Mouse (Mus musculus) midbrain, embryonic 15.5 days (tissue): ENCODE measurements around the gene Slc39a1. TPM values are rescaled to one million over a fixed set of nuclear protein-coding genes. Genes with fewer than 3 reads are reported as not detected.
"Not testable (repeated sequence)": the region's sequence is repeated elsewhere in the genome, so short reads cannot be mapped to it uniquely, and the experiment has no call there.

ENCODE experiments used
- ATAC-seq: fragments of 200-750 bp; cut with Nextera tagmentation; replicated peaks from 2 replicates; pipeline ENCODE4 v1.8.0; 2017; ENCODE audit warnings: moderate TSS enrichment
- H3K27ac ChIP-seq: fragments of 300-500 bp; sonication (generic); 2 replicates; pipeline ENCODE4 v1.5.1; 2015; ENCODE audit warnings: mild to moderate bottlenecking, inconsistent platforms
- H3K27me3 ChIP-seq: fragments of 300-500 bp; sonication (generic); replicated peaks from 2 replicates; pipeline ENCODE4 v1.6.1; 2015; ENCODE audit warnings: inconsistent platforms
- H3K36me3 ChIP-seq: fragments of 300-500 bp; sonication (generic); replicated peaks from 2 replicates; pipeline ENCODE4 v1.6.1; 2015; ENCODE audit warnings: inconsistent platforms
- H3K4me1 ChIP-seq: fragments of 300-500 bp; sonication (generic); 2 replicates; pipeline ENCODE4 v1.6.1; 2015; ENCODE audit warnings: inconsistent platforms
- H3K4me2 ChIP-seq: fragments of 300-500 bp; sonication (generic); 2 replicates; pipeline ENCODE4 v1.6.1; 2015; ENCODE audit warnings: inconsistent platforms, mild to moderate bottlenecking, moderate library complexity
- H3K4me3 ChIP-seq: fragments of 300-500 bp; sonication (generic); 2 replicates; pipeline ENCODE4 v1.5.1; 2015; ENCODE audit warnings: mild to moderate bottlenecking, inconsistent platforms
- H3K9ac ChIP-seq: fragments of 300-500 bp; sonication (generic); 2 replicates; pipeline ENCODE4 v1.6.1; 2015; ENCODE audit warnings: mild to moderate bottlenecking, inconsistent platforms
- H3K9me3 ChIP-seq: fragments of 300-500 bp; sonication (generic); 2 replicates; pipeline ENCODE4 v1.6.1; 2016; ENCODE audit warnings: inconsistent platforms
- WGBS: fragments of 180-500 bp; shearing (Covaris S2); methylation state at CpG from one replicate; pipeline ENCODE4 v1.1.7; 2015; ENCODE audit warnings: mixed read lengths; 5-methylcytosine and 5-hydroxymethylcytosine counted together
- polyA plus RNA-seq: library from polyadenylated mRNA; unstranded; fragments of >200 nt; fragmentation: Nextera tagmentation; extraction: Ambion mirVana; gene quantifications from 2 replicates; pipeline ENCODE4 v1.2.1, GENCODE M21; 2015

The Slc39a1 gene
- polyA plus RNA-seq, 1 experiment from 2014 or later = 48.4 TPM

DNA sequence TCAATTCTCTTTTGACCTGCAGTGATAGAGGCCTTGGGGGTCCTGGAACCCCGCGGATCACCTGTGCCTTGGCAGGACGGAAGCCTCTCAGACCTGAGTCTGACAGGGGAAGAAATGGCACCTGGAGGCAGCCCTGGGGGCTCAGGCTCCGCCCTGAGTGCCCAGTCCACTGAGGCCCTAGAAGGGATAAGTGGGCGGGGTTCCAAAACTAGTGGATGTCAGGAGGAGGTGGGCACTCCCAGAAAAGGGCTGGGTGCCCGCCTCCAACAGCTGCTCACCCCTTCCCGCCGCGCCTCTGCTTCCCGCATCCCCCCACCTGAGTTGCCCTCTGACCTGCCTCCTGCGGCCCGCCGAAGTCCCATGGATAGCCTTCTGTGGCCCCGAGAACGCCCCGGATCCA, 28.9 kb downstream of the Slc39a1 start:
- peaks cover 33% of the 10 kb centered on the region for H3K36me3 ChIP-seq
- WGBS = 56% methylated on average over 16 of the region's 16 CpGs
- H3K27ac ChIP-seq = no peak overlapping the region

DNA sequence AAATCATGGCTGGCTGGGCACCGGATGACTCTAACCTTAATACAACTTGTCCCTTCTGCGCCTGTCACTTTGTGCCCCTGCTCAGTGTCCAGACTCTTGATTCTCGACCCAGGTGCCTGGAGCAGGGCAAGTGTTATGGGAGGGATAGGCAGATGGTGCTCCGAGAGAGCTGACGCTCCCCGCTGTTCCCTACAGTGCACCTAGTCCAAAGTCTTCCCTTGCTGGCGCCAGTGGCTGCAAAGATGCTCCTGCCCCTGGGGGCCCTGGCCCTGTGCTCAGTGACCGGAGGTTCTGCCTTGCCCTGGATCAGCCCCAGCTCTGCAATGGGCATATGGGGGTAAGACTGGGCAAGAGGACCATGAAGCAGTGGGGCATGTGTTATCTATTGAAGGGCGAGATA, 29.8 kb downstream of the Slc39a1 start:
- H3K4me2 ChIP-seq = no peak overlapping the region
- no peak for ATAC-seq
- no peak overlapping the region for H3K27ac ChIP-seq
- H3K4me3 ChIP-seq = no peak overlapping the region
- no peaks in the 10 kb centered on the region for H3K9me3 ChIP-seq
- no peaks in the 10 kb centered on the region for H3K27me3 ChIP-seq
- 93% methylated on average over 9 of the region's 9 CpGs for WGBS
- no peaks in the 10 kb centered on the region for H3K4me1 ChIP-seq
- no peak overlapping the region for H3K9ac ChIP-seq
- peaks cover 27% of the 10 kb centered on the region for H3K36me3 ChIP-seq

More for the DNA sequence above, 28.9 kb downstream of the Slc39a1 start:
- Histone ChIP-seq H3K9me3 (no peaks in the 10 kb centered on the region), H3K9ac (no peak overlapping the region), H3K4me3 (no peak overlapping the region), H3K4me2 (no peak overlapping the region), H3K4me1 (no peaks in the 10 kb centered on the region), H3K27me3 (no peaks in the 10 kb centered on the region)
- no peak for ATAC-seq

DNA sequence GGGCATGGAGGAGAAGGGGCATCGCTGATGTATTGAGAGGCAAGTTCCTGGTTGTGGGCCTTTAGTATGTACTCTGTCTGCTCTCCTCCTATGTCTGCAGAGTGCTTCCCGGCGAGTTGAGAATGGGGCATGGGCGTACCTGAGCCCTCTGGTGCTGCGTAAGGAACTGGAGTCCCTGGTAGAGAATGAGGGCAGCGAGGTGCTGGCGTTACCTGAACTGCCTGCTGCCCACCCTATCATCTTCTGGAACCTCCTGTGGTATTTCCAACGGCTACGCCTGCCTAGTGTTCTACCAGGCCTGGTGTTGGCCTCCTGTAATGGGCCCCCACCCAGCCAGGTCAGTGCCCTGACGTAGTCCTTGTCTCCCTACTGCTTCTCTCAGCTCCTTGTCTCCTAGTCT, 30.2 kb downstream of the Slc39a1 start:
- Histone ChIP-seq H3K27me3 (no peaks in the 10 kb centered on the region), H3K27ac (no peak overlapping the region), H3K36me3 (peaks cover 27% of the 10 kb centered on the region), H3K4me2 (no peak overlapping the region), H3K4me3 (no peak overlapping the region), H3K4me1 (no peaks in the 10 kb centered on the region), H3K9me3 (no peaks in the 10 kb centered on the region), H3K9ac (no peak overlapping the region)
- WGBS = 97% methylated on average over 10 of the region's 10 CpGs
- ATAC-seq = no peak

DNA sequence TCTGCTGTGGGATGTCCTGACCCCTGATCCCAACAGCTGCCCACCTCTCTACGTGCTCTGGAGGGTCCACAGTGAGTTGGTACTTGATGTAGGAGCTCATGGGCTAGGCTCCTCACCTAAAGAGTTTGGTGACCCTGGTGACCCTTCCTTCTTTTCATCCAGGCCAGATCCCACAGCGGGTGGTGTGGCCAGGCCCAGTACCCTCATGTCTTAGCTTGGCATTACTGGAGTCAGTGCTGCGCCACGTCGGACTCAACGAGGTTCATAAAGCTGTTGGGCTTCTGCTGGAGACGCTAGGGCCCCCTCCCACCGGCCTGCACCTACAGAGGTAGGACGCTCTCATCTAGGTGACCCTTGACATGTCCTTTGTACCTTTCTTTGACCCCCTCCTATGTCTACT, 31.2 kb downstream of the Slc39a1 start:
- H3K9ac ChIP-seq = no peak overlapping the region
- WGBS = 92% methylated on average over 9 of the region's 9 CpGs
- H3K4me1 ChIP-seq = no peaks in the 10 kb centered on the region
- H3K9me3 ChIP-seq = no peaks in the 10 kb centered on the region
- no peak overlapping the region for H3K4me2 ChIP-seq
- ATAC-seq = no peak
- peaks cover 25% of the 10 kb centered on the region for H3K36me3 ChIP-seq
- no peak overlapping the region for H3K4me3 ChIP-seq
- H3K27me3 ChIP-seq = no peaks in the 10 kb centered on the region
- no peak overlapping the region for H3K27ac ChIP-seq

DNA sequence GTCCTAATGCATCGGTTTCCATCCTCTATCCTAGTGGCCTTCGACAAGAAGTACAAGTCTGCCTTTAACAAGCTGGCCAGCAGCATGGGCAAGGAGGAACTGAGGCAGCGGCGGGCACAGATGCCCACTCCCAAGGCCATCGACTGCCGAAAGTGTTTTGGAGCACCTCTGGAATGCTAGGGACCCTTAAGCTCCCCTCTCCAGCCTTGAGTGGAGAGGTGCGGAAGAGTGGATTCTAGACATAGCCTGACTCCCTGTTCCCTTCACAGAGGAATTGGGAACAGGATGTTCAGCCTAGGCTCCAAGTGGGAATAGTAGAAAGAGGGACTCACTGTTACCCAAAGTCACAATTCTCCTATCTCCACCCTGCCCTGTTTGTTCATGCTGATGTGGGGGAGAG, 31.8 kb downstream of the Slc39a1 start:
- Histone ChIP-seq H3K9ac (no peak overlapping the region), H3K27me3 (no peaks in the 10 kb centered on the region), H3K4me1 (no peaks in the 10 kb centered on the region), H3K9me3 (no peaks in the 10 kb centered on the region), H3K27ac (no peak overlapping the region), H3K4me2 (no peak overlapping the region), H3K4me3 (no peak overlapping the region), H3K36me3 (peaks cover 24% of the 10 kb centered on the region)
- WGBS = 96% methylated on average over 7 of the region's 7 CpGs
- ATAC-seq = no peak

DNA sequence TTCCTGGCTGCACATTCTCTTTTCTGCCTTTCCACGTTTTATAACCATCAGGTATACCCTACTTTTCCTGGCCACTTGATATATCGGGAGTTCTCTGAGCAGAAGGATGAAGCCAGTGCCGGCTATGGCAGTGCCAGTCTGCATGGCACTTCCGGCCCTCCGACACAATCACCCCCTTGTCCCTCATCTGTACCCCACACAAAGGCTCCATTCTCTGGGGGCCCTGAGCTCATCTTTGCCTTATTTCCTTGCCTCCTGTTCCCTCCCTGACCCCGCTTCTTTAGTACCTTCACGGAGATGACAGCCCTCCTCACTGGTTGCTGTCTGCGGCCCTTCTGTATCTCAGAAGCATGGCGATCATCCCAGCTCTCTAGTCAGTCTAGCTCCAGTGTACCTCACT, 32.7 kb downstream of the Slc39a1 start:
- peaks cover 20% of the 10 kb centered on the region for H3K36me3 ChIP-seq
- H3K4me2 ChIP-seq = no peak overlapping the region
- no peaks in the 10 kb centered on the region for H3K4me1 ChIP-seq
- no peak overlapping the region for H3K9ac ChIP-seq
- no peaks in the 10 kb centered on the region for H3K9me3 ChIP-seq
- no peaks in the 10 kb centered on the region for H3K27me3 ChIP-seq
- H3K4me3 ChIP-seq = no peak overlapping the region
- no peak overlapping the region for H3K27ac ChIP-seq
- 90% methylated on average over 9 of the region's 9 CpGs for WGBS
- no peak for ATAC-seq

DNA sequence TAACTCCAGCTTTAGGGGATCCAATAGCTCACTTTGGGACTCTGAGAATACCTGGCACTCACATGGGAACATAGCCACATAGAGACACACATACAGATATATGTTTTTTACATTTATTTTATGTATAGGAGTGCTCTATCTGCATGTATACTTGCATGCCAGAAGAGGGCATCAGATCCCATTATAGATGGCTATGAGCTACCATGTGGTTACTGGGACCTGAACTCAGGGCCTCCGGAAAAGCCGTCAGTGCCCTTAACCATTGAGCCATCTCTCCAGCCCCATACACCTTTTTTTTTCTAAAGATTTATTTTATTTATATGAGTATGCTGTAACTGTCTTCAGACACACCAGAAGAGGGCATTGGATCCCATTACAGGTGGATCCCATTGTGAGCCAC, 36.2 kb downstream of the Slc39a1 start:
- H3K9ac ChIP-seq = no peak overlapping the region

DNA sequence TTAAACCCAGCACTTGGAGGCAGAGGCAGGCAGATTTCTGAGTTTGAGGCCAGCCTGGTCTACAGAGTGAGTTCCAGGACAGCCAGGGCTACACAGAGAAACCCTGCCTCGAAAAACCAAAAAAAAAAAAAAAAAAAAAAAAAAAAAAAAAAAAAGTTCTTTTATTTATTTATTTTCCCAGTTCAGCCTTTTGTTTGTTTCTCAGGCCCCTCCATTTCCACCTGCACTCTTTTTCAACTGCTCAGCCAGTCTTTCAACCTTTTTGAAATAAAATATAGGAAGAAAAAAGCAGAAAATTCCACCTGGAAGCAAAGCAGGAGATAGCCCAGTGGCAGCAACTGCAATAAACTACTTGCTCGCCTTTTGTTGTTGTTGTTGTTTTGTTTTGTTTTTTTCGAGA, 41.4 kb downstream of the Slc39a1 start:
- not testable (repeated sequence) for H3K27ac ChIP-seq, ATAC-seq
- WGBS = 78% methylated on average over 2 of the region's 3 CpGs

More for the DNA sequence above, 36.2 kb downstream of the Slc39a1 start:
- Histone ChIP-seq H3K27ac (no peak overlapping the region), H3K9me3 (no peaks in the 10 kb centered on the region), H3K4me2 (no peak overlapping the region), H3K4me1 (no peaks in the 10 kb centered on the region), H3K4me3 (no peak overlapping the region), H3K36me3 (peaks cover 9% of the 10 kb centered on the region), H3K27me3 (no peaks in the 10 kb centered on the region)
- 98% methylated on average over 2 of the region's 2 CpGs for WGBS
- no peak for ATAC-seq

DNA sequence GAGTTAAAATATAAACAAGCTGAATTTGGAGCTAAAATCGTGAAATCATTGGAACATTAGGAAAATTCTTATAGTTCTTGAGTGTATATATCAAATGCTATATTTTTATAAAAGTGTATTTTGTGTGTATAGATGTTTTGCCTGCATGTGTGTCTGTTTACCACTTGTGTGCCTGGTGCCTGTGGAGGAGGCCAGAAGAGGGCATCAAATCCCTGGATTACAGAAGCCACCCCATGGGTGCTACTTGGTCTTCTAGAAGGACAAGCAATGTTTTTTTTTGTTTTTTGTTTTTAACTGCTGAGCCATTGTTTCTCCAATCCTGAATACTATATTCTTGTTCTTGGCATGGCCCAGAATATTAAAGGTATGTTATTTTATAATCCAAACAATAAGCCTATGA, 42.6 kb downstream of the Slc39a1 start:
- WGBS = 84% methylated on average over 1 of the region's 1 CpGs
- Histone ChIP-seq H3K9ac (no peak overlapping the region), H3K4me3 (no peak overlapping the region), H3K9me3 (no peaks in the 10 kb centered on the region), H3K4me1 (peaks cover 23% of the 10 kb centered on the region), H3K4me2 (no peak overlapping the region), H3K36me3 (no peaks in the 10 kb centered on the region), H3K27me3 (no peaks in the 10 kb centered on the region), H3K27ac (no peak overlapping the region)
- ATAC-seq = no peak

More for the DNA sequence above, 41.4 kb downstream of the Slc39a1 start:
- peaks cover 12% of the 10 kb centered on the region for H3K4me1 ChIP-seq
- H3K9ac ChIP-seq, H3K9me3 ChIP-seq, H3K27me3 ChIP-seq, H3K4me3 ChIP-seq, H3K4me2 ChIP-seq, H3K36me3 ChIP-seq: not testable (repeated sequence)

DNA sequence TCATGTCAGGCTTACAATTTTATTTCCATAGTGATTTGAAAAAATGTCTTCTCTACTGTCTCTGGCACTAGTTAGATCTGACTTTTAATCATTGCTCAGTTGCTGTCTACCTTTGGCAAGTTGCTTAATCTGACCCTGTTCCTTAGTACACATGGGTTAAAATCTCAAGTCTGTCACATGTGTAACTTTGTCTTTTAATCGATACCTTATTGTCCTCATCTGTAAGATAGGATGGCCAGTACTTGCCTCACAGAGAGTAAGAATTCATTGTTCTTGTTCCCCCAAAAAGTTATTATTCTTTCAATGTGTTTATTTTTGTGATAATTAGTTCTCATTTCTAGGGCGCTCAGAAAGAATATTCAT, 44.0 kb downstream of the Slc39a1 start:
- 42% methylated on average over 2 of the region's 2 CpGs for WGBS
- no peaks in the 10 kb centered on the region for H3K9me3 ChIP-seq

DNA sequence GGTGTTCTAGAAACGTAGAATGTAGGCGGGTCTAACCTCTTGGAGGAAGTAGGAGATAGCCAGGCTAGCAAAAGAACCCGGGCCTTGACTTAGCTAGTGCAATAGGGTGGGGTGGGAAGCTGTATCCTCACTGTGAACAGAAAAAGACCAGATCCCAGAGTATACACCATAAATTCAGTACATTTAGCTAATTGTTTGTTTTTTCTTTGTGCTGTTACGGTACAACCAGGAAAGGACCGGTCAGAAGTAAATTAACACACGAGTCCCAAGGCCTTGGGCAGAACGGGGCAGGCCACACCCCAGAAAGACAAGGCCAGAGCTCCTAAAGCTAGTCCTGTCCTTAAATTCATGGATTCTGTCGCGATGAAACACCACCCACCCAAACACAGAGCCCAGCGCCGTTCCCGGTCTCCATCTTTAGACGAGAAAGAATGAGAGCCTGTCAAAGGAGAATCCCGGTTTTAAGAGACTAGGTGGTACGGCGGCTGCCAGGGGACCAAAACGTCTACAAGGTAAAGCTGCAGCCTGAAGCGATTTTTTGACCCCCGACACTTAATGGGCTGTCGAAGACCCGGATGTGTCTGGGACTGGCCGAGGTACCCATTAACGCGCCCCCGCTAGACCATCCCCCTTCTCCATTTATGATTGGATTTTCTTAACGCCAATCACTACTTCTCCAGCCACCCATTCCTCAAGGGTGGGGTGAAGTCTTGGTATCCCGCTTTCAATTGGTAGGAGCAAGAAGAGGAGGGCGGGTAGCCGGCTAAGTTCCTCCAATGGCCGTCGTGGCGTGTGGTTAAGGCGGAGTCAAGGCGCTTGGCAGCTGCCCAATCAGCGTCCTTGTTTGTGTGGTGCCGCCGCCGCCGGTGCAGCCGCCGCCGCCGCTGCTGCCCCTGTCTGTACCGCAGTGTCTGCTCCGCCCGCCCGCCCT, 44.6 kb downstream of the Slc39a1 start, which contains the start of gene Gatad2b:
Gene Gatad2b (plus strand): TSS at position 834 of the 931 bp plus-strand sequence.
- peak; percentile 99 for ATAC-seq
- peak within 1 kb of the TSS; percentile 79 for H3K4me3 ChIP-seq
- under 1% methylated on average over 43 of the region's 47 CpGs for WGBS
- H3K4me1 ChIP-seq = peaks cover 31% of the 10 kb centered on the region
- H3K27me3 ChIP-seq = no peaks in the 10 kb centered on the region
- no peaks in the 10 kb centered on the region for H3K36me3 ChIP-seq
- H3K27ac ChIP-seq = peak within 1 kb of the TSS; percentile 98
- peak within 1 kb of the TSS; percentile 91 for H3K4me2 ChIP-seq
- peak within 1 kb of the TSS; percentile 81 for H3K9ac ChIP-seq
- H3K9me3 ChIP-seq = no peaks in the 10 kb centered on the region

More for the DNA sequence above, 44.0 kb downstream of the Slc39a1 start:
- no peak for ATAC-seq
- H3K4me1 ChIP-seq = peaks cover 27% of the 10 kb centered on the region
- no peaks in the 10 kb centered on the region for H3K36me3 ChIP-seq
- peak overlapping the region; percentile 68 for H3K4me2 ChIP-seq
- H3K27me3 ChIP-seq = no peaks in the 10 kb centered on the region
- H3K9ac ChIP-seq = peak overlapping the region; percentile 81
- H3K4me3 ChIP-seq = peak overlapping the region; percentile 79
- H3K27ac ChIP-seq = peak overlapping the region; percentile 98

DNA sequence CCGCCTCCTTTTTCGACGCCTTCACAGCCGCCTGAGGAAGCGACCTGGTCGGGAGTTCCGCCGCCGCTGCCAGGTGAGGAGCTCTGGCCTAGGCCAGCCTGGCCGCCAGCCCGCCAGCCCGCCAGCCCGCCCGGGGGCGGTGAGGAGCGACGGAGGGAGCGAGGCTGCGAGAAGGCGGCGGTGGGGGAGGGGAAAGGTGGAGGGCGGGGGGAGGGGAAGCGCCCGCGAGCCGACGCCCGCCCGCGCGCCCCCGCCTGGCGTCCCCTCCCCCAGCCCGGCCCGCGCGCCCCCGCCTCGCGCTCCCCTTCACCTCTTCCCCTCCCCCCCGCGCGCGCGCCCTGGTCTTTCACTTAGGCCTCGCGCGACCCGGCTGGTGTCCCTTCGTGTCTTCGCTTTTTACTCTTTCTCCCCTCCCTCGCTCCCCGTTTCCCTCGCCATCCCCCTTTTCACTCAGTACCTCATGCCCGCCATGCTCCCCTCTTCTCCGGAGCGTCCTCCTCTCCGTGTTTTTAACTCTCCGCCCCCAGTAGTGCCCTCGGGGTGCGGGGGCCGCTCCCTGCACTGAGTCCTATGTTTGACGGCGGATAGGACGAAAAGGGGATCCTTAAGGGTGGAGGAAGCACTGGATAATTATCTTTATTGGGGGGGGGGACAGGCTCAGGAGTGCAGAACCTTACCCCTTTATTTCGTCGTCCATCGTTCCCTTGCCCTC, 45.5 kb downstream of the Slc39a1 start:
- peak overlapping the region; percentile 91 for H3K4me2 ChIP-seq
- H3K4me3 ChIP-seq = peak overlapping the region; percentile 79
- no peaks in the 10 kb centered on the region for H3K9me3 ChIP-seq
- H3K9ac ChIP-seq = peak overlapping the region; percentile 80
- peaks cover 37% of the 10 kb centered on the region for H3K4me1 ChIP-seq
- peak overlapping the region; percentile 93 for H3K27ac ChIP-seq
- no peaks in the 10 kb centered on the region for H3K36me3 ChIP-seq
- under 1% methylated on average over 42 of the region's 68 CpGs for WGBS
- peak; percentile 62 for ATAC-seq
- H3K27me3 ChIP-seq = no peaks in the 10 kb centered on the region
